Mouse (Mus musculus): Measurements from ENCODE around the gene Krtap17-1.

Krtap17-1 gene

DNA sequence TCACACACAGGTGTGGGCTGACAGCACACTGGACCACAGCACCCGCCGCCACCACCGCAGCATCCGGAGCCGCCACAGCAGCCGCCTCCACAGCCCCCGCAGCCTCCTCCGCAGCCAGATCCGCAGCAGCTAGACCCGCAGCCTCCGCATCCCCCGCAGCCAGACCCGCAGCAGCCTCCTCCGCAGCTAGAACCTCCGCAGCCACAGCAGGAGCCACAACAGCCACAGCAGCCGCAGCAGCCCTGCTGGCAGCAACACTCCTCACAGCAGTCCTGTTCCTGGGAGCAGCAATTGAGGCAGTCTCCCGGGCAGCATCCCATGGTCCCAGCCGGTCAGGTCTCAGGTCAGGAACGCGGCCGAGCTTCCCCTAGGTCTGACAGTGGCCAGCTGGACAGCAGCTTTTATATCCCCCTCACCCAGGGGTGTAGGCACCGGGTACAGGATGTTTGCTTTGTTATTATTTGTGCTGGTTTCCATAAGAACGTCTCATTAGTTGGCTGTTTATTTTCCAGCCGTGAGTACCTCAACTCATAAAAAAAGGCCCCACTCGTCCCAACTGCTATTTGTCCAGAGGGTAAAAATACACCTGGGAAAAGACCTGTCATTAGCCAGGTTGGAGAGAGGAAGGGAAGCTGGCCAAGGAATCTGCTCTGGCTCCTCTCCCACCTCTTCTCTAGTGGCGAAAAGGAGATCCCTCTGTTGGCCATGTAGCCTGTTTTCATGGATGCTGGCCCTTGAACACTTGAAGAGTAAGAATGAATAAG is at the start of gene Krtap17-1:
Gene Krtap17-1, minus strand, starts transcription at position 375 of the 764 bp plus-strand sequence.
- DNase-seq (ENCODE audit: low spot score in 2 of 2) = no peak

DNA sequence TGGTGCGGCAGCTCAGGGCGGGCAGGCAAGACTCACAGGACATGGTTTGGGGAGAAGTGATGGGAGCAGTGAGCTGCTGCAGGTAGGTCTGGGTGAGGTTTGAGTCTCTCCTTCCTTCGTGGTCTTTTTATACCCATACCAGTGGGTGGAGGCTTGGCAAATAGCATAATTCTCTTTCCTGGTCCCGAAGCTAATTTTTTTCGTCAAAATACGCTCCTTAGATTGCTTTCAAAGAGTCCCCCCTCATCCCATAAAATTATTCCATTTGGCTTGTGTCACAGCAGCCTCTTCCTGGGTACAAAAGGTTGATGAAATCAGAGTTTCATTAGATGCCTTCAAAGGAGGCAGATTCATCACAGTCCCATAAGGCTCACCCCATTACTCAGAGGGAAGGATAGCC is 47.7 kb upstream of the Krtap17-1 start, which contains the start of gene Krt34:
Gene Krt34, minus strand, starts transcription at position 101 of the 400 bp plus-strand sequence.
- DNase-seq (ENCODE audit: low spot score in 2 of 2) = no peak

DNA sequence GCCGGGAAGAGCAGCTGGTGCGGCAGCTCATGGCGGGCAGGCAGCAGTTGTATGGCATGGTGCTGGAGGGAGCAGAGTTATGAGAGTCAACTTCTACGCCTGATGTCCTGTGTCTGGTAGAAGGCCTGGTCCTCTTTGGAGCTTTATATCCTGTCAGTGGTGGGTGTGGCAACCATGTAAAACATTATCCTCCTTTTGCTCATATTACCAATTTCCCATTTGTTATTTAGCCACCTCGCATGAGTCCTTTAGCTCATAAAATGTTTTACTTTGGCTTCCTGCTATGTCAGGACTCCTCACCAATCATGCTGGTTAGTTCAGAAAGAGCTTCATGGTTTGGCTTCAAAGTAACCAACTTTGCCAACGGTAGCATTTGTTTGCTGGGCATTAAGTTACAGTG is 36.0 kb upstream of the Krtap17-1 start, which contains the start of gene Krt33b:
Gene Krt33b, minus strand, starts transcription at position 101 of the 400 bp plus-strand sequence.
- DNase-seq (ENCODE audit: low spot score in 2 of 2) = no peak

DNA sequence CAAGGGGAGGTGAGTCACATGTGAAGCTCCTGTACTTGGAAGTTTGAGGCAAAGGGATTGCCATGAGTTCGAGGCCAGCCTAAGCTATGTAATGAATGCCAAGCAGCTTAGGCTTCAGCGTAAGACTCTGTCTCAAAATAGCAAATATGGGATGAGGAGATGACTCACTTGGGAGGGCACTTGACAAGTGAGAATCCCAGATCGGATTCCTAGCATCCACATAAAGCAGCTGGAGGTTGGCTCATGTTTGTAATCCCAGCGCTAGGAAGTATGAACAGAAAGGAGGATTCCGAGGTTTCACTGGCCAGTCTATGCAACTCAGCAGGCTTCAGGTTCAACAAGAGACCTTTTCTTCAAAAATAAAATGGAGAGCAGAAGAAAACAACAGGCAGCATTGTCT is 27.6 kb upstream of the Krtap17-1 start:
- no peak for DNase-seq (ENCODE audit: low spot score in 2 of 2)

DNA sequence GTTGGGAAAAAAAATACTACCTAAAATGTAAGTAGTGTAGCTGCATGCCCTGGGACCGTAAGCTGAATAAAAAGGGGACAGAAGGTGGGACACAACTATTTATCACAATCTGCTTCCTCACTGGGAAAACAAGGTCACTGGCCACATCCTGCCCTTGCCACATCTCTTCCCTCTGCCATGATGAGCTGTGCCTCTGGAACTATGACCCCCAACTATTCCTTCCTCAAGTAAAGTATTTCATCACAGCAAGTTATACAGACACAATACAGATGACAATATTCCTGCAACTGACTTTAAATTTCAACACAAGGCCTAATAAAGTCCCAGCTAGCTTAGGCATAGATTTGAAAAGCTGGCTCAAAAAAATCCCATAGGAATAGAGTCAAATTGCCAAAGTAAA is 25.7 kb upstream of the Krtap17-1 start:
- DNase-seq (ENCODE audit: low spot score in 2 of 2) = no peak

DNA sequence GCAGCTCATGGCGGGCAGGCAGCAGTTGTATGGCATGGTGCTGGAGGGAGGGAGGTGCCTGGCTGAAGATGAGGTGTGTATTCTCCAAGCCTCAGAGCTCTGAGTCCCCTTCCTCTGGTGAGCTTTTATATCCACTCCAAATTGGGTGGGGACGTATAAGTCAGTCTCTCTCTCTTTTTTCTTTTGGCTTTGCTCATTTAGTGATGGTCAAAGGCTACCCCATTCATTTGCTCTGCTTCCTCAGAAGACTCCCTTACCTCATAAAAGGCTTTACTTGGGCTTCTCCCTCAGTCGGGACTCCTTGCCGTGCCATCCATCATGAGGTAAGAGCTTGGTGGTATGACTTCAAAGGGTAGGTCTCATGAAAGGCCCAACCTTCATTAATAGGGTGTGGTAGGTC is 22.3 kb upstream of the Krtap17-1 start, which contains the start of gene Krt33a:
Gene Krt33a, minus strand, starts transcription at position 101 of the 400 bp plus-strand sequence.
- DNase-seq (ENCODE audit: low spot score in 2 of 2) = no peak

DNA sequence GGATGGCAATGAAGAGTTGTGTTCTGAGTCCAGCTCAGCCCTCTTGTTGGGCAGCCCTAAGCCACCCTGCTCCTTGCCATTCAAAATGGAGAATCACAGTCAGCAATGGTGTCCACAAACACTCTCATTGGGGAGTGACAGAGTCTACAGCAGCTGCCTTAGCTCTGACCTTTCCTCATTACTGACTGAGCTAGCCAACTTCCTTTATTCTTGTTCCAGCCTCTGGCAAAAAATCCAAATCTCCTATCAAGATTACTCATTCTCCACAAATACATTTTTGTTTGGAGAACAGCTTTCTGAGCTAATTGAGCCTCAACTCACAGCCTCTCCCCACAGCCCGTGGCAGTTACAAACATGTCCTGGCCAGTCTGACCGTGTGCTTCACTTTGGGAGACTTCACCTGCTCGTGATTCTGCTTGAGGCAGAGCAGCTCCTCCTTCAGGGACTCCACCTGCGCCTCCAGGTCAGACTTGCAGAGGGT is 19.9 kb upstream of the Krtap17-1 start:
- DNase-seq (ENCODE audit: low spot score in 2 of 2) = peak; percentile 52 to 62

DNA sequence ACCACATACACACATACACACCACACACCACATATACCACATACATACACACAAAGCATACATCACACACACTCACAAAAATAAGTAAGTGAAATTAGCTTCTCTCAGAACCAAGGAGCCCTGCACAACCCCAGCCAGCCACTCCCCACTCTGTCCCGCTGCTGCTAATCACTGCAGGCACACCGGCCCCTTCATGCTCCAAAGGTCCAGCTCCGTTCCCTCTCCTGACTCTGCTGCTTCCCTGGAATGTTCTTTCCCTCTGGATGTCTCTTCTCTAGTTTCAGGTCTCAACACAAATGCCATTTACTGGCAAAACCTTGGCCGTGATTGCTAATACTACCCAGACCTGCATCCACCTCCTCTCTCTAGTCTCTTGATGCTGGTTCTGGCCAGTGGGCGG is 16.9 kb upstream of the Krtap17-1 start:
- DNase-seq (ENCODE audit: low spot score in 2 of 2) = no peak

DNA sequence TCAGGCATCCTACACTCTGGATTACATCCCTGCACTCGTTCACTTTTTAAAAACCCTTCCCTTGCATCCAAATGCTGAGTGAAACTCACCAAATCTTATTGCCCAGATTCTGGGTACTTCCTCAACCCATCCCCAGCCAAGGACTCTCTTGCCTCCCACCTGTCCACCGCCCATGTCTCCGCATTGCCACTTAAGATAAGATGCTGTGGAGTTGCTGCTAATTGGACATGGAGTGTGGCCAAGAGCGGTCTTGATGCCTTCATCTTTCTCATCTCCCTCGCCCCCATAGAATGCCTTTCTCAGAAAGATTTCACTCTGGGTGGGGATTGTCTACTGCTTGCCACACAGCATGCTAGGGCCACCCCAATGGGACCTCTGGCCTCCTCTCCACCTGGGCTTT is 14.5 kb upstream of the Krtap17-1 start:
- DNase-seq (ENCODE audit: low spot score in 2 of 2) = no peak

DNA sequence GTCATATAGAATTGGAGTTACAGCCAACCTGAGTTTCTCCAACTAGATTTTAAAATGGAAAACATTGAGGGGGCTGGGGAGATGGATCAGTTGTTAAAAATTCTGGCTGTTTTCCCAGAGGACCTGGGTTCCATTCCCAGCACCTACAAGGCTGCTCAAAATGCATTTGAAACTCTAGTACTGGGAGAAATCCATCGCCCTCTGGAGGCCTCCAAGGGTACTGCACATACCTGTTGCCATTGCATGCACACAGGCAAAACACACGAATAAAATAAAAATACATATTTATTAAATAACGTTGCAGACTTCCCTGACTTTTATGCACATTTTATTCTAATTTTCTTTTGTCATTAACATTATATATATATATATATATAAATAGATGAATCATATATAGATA is 12.8 kb upstream of the Krtap17-1 start:
- no peak for DNase-seq (ENCODE audit: low spot score in 2 of 2)

DNA sequence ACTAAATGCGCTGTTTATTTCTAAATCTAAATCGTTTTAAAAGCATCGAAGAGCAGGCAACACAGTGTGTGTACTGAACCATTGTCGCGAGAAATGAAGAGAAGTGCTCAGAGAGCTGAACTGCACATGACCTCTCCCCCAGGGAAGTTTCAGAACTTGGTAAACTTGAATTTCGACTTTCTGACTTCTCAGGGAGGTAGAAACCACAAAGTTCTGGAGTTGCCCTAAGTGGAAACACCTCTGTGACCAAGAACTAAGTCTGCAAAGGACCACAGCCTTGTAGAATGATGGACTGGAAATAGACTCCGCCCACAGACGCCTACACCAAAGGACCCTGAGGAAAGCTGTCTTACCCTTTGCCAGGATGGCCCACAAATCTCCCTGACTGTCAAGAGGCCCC is 12.1 kb upstream of the Krtap17-1 start:
- DNase-seq (ENCODE audit: low spot score in 2 of 2) = peak; percentile 22 to 30

DNA sequence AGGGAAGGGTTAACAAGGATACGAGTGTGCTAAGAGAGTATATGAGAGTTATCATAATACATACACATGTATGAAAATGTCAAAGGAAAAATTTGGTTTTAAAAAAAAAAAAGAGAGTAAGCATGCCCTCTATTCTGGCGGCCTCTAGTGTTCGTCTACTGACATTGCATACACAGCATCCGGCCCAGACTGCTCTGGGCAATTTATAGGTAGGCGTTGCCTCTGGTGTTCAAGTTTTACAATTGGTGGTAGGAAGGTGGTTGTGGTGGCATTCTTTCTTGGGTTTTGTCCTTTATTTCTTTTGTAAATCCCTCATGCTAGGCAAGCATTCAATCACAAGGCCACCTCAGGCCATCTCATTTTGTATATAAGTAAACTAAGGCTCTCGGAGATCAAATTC is 11.1 kb upstream of the Krtap17-1 start:
- peak in 1 of 2 experiments; percentile 41 for DNase-seq (ENCODE audit: low spot score in 2 of 2)

DNA sequence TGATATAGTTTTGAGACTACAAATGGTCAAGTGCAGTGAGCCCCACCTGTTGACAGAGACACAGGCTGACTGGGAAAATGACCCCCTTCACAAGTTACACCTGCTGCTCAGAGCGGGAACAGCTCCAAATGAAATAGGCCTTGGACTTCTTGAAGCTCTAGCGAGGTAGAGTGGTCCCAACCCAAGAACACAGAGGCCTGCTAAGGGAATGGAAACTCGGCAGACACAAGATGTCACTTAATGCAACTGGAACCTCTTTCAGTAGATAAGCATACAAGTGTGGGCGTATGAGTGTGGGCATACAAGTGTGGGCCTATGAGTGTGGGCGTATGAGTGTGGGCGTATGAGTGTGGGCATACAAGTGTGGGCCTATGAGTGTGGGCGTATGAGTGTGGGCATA is 5.3 kb upstream of the Krtap17-1 start:
- no peak for DNase-seq (ENCODE audit: low spot score in 2 of 2)

DNA sequence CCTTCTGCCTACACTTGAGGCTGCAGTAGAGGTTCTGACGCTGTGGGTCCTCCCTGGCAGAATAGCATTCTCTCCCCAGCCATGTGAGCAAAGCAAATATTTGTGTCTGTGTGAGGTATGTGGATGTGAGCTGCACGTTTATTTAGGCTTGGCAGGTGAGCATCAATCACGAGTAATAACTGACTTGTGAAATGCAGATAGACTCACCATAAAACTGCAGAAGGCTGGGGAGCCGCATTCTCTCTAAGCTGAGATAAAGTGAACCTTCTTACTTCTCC is 529 bp upstream of the Krtap17-1 start:
- no peak for DNase-seq (ENCODE audit: low spot score in 2 of 2)

DNA sequence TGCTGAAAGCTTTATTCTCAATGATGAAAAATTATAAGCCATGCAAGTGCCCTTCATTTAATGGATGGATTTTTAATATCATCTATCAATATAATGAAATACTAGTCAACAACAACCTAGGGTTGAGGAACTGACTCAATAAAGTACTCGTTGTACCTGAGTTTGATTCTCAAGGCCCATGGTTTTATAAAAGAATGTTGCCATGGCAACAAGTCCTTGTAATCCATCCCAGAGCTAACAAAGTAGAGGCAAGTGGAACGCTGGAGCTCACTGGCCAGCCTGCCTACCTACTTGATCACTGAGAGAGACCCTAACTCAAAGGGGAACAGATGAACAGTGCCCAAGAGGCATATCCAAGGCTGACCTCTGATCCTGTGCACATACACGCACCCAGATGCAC is 3.2 kb downstream of the Krtap17-1 start:
- DNase-seq (ENCODE audit: low spot score in 2 of 2) = no peak

DNA sequence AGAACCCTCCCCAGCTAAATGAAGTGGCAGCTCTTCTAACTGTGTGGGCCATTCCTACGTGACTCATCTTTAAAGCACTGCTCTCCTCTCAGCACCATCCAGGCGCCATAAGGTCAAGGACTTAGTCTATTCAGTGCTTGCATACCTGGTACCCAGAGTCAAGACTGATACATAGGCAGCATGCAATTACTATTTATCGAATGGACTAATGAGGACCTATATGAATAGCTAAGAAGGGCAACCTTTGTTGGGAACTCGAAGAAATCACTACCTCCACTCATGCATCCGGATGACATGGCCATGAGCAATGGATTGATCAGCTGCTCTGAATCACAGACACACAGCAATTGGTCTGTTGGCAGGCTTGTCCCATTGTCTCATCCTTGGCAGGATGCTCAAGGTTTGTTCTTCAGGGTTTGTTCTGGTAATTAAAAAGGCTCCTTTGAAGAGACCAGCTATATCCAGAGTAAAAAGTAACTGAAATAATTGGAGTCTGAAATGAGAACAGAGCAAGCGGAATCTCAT is 3.9 kb downstream of the Krtap17-1 start:
- DNase-seq (ENCODE audit: low spot score in 2 of 2) = no peak

DNA sequence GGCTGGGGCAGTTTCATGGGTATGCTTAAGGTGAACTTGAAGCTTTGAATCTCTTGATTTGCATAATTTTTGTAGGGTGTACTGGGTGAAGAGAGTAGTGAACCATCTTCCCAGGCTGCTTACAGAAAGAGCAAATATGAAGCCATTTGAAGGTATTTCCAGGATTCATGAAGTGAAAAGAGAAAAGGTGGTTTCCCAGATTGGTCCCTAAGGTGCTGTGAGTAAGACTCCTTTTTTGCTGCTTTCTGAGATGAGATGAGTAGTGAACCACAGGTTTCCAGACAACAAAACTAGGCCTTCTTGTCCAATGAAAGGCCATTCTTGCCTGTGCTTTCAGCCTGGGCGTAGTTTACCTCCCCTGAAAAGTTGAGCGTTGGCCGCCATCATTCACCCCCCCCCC is 5.3 kb downstream of the Krtap17-1 start:
- no peak for DNase-seq (ENCODE audit: low spot score in 2 of 2)

DNA sequence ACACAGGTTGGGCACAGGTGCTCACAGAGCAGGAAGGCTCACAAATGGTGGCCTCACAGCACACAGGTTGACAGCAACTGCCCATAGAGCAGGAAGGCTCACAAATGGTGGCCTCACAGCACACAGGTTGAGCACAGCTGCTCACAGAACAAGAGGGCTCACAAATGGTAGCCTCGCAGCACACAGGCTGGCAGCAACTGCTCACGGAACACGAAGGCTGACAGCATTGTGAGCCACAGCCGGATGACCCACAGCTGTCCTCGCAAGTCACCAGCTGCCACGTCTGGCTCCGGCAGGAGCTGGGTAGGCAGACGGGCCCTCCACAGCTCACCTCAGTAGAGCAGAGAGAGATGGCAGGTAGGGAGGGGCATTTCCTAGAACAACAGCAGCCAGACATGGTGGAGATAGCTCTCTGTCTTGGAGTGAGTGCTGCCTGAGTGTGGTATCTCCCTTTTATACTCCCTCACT is 7.6 kb downstream of the Krtap17-1 start, which contains the start of gene Krtap16-1:
Gene Krtap16-1, minus strand, starts transcription at position 418 of the 468 bp plus-strand sequence.
- DNase-seq (ENCODE audit: low spot score in 2 of 2) = no peak

DNA sequence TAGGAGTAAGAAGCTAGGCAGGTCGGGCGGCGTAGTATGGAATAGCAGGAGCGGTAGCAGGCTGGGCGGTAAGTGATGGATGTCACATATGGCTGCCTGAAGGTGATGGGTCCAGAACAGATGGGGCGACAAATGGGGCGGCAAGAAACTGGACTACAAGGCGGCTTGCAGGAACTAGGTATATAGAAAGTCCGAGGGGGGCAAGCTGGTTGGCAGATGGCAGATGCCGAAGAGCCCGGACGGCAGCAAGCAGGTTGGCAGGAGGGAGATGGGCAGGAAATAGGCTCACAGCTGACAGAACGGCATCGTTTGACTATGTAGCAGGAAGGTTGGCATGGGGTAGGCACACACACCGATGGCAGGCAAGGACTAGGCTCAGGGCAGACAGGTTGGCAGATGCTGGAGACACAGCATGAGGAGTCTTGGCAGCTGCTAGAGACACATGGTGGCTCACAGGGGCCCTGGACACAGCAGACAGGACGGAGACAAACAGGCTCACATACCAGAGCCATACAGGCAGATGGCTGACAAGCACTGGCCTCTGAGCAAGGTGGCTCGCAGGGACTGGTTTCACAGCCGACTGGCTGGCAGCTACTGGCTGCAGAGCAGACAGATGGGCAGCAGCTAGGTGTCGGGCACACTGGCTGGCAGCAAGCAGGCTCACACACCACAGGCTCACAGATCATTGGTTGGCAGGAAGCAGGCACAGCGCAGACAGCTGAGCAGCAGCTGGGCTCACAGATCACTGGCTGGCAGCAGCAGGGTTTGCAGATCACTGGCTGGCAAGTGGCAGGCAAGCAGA is 8.3 kb downstream of the Krtap17-1 start:
- DNase-seq (ENCODE audit: low spot score in 2 of 2) = no peak

DNA sequence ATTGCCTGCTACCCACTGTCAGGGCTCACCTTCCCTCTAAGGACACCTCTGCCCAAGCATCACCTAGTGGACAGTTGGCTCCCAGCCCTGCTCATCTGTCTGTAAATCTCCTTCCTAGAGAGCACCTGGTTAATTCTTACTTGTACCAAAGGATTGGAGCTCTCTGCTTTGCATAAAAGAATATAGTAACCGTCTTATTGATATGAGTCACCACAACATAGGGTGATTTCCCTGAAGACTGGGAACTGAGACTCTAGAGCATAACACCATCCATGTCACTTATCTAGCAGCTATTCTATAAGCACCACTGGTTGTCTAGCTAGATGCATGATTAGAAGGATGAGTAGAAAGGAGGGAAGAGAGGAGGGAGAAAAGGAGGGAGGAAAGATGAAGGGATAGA is 10.4 kb downstream of the Krtap17-1 start:
- DNase-seq (ENCODE audit: low spot score in 2 of 2) = no peak

DNA sequence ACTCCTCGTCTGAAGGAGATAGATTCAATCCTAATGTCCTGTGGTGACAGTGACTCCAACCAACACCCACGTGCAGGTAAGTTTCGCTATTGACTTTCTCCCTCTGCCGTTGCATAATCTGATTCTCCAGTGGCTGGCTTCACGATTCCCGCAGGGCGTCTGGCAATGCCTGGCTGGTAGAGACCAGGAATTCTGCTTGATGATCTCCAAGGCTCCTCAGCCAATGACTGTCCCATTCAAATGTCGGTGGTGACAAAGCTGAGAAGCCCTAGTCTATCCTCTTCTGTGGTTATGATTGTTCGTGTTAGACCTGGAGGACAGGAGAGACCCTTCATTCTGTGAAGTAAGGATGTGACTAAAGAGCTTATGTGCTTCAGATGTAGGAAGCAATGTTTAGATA is 11.1 kb downstream of the Krtap17-1 start:
- DNase-seq (ENCODE audit: low spot score in 2 of 2) = no peak

DNA sequence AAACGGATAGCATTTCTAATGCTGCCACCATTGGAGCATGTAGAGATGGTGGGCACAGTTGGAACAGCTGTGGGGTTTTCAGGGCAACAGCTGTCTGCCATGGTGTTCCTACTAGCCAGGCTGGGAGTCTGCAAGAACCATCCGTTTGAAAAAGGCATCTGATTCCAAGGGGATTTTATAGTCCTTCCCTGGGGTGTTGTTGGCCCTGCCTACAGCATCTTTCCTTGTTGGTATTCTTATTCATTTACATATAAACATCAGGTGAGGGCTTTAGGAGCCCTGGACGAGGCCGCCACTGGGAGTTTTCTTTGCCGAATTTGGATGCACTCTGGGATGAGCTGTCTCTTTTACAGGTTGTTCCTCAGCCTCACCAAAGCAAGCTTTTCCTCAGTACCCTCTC is 14.8 kb downstream of the Krtap17-1 start, which contains the start of gene Krtap29-1:
Gene Krtap29-1, minus strand, starts transcription at position 101 of the 400 bp plus-strand sequence.
- no peak for DNase-seq (ENCODE audit: low spot score in 2 of 2)
